Mouse (Mus musculus): ENCODE measurements around the gene Prodh2.

Gene Prodh2

GRCm38 (mm10) chr7:30549880-30550279 is 56.5 kb downstream of the Prodh2 start:
- DNase-seq (ENCODE audit: low read depth, low spot score): no peak

GRCm38 (mm10) chr7:30550603-30551002 is 57.2 kb downstream of the Prodh2 start:
- no peak for DNase-seq (ENCODE audit: low read depth, low spot score)

GRCm38 (mm10) chr7:30551445-30552101 is 58.2 kb downstream of the Prodh2 start:
- no peak for DNase-seq (ENCODE audit: low read depth, low spot score)

GRCm38 (mm10) chr7:30552102-30553020 is 58.9 kb downstream of the Prodh2 start, which contains the start of the genes Hspb6 and Proser3:
Gene Hspb6 (plus strand): TSS chr7:30552178.
Gene Proser3 (minus strand): TSS chr7:30552299.
- DNase-seq (ENCODE audit: low read depth, low spot score): peak; percentile 98

- DNase-seq (ENCODE audit: low read depth, low spot score): peak; percentile 80
Measured at GRCm38 (mm10) chr7:30553021-30553589, 59.7 kb downstream of the Prodh2 start.

GRCm38 (mm10) chr7:30553810-30554584 is 60.6 kb downstream of the Prodh2 start:
- no peak for DNase-seq (ENCODE audit: low read depth, low spot score)

GRCm38 (mm10) chr7:30556894-30557536 is 63.6 kb downstream of the Prodh2 start:
- no peak for DNase-seq (ENCODE audit: low read depth, low spot score)

- no peak for DNase-seq (ENCODE audit: low read depth, low spot score)
Measured at GRCm38 (mm10) chr7:30557901-30558514, 64.6 kb downstream of the Prodh2 start.

- DNase-seq (ENCODE audit: low read depth, low spot score): no peak
Measured at GRCm38 (mm10) chr7:30558656-30559442, 65.4 kb downstream of the Prodh2 start.

GRCm38 (mm10) chr7:30559443-30559954 is 66.1 kb downstream of the Prodh2 start, which contains the start of gene Lin37:
Gene Lin37 (minus strand): TSS chr7:30559838.
- DNase-seq (ENCODE audit: low read depth, low spot score): peak; percentile 99

GRCm38 (mm10) chr7:30560296-30560695 is 66.9 kb downstream of the Prodh2 start:
- no peak for DNase-seq (ENCODE audit: low read depth, low spot score)

- no peak for DNase-seq (ENCODE audit: low read depth, low spot score)
Measured at GRCm38 (mm10) chr7:30562526-30563116, 69.2 kb downstream of the Prodh2 start.
